ENCODE assay signal across 25 mouse cellular contexts in the genomic region with DNA sequence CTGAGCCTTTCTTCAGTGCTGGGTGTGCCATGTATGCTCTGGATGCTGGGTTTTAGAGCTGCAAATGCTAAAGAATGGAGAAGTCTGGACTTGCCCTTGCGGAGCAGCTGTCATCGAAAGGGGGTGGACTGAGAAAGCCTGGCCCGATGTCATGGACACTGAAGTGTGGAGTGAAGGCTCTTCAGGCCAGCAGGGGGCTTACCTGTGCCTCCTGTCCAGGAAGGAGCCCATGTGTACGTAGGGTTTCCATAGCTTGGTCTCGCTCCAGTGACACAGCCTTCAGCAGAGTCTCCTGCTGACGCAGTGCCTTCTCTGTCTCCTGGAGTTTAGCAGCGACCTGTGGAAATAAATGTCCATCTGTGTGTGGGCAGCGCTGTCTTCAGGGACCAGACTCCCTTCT. TPM values are rescaled to one million over a fixed set of nuclear protein-coding genes. Genes with fewer than 3 reads are reported as not detected.
DNase-seq lines count a peak whose midpoint lies in the region; ATAC-seq and TF ChIP-seq lines count a peak whose summit lies in the region.
"Had no signal": no experiment of that assay in that cellular context is flagged by ENCODE, and none has a peak within 500 bp of the region (broad histone marks: within the 10 kb centered on the region; RNA-seq: fewer than 3 reads in every experiment).

No protein-coding gene starts in this region.

- WGBS in intestine, postnatal 0 days: 90% methylated on average over 8 of the region's 8 CpGs
- 83% methylated on average over 8 of the region's 8 CpGs for WGBS in intestine, embryonic 16.5 days

- TF ChIP-seq EP300 in CH12.LX (IDR thresholded peaks at IDR 0.05; ENCODE audit: low read length): no peak

- no peak; the same call in 1 of the 2 replicates for TF ChIP-seq RAD21 in CH12.LX (IDR thresholded peaks at IDR 0.05; ENCODE audit: low read depth, low read length)

- H3K4me2 ChIP-seq in intestine, postnatal 0 days (replicated peaks; ENCODE audit: low read depth): no peak overlapping the region
- H3K4me2 ChIP-seq in intestine, embryonic 16.5 days (ENCODE audit: low read depth, low read length): no peak overlapping the region
- no peak overlapping the region for H3K4me2 ChIP-seq in CH12.LX (ENCODE audit: insufficient read depth, low read depth, poor library complexity, severe bottlenecking)
- H3K4me2 ChIP-seq: embryonic facial prominence, embryonic 15.5 days; heart, embryonic 11.5 days; hindbrain, embryonic 12.5 days; limb, embryonic 13.5 days; liver, embryonic 13.5 days; midbrain, embryonic 13.5 days; neural tube, embryonic 12.5 days had no signal

- H3K9ac ChIP-seq in intestine, postnatal 0 days (ENCODE audit: low read depth, low read length): no peak overlapping the region
- no peak overlapping the region for H3K9ac ChIP-seq in intestine, embryonic 16.5 days (ENCODE audit: low read depth, low read length)
- no peak overlapping the region for H3K9ac ChIP-seq in CH12.LX (ENCODE audit: insufficient read depth, low read depth)
- H3K9ac ChIP-seq: embryonic facial prominence, embryonic 15.5 days; hindbrain, embryonic 12.5 days; limb, embryonic 13.5 days; liver, embryonic 13.5 days; midbrain, embryonic 13.5 days; neural tube, embryonic 12.5 days had no signal

- no peak for DNase-seq in layer of hippocampus, adult 2 months (ENCODE audit: low spot score in 2 of 2)
- DNase-seq in layer of hippocampus, postnatal 14 days (ENCODE audit: low spot score in 2 of 2): no peak
- DNase-seq in CH12.LX (ENCODE audit: extremely low read depth): peak; percentile 9
- no peak for DNase-seq in right cerebral cortex, postnatal 36 days (ENCODE audit: low spot score in 2 of 2)
- DNase-seq: adrenal gland, adult 8-10 months; cerebellum, adult 18-20 months; cerebellum, postnatal 25 days; embryo, embryonic 11 days; gastrocnemius, postnatal 10 days; kidney, adult 9 months; liver, embryonic 13.5 days; lung, postnatal 14 days; right cerebral cortex, postnatal 25 days; thymus, postnatal 14 days had no signal

- H3K27me3 ChIP-seq in intestine, postnatal 0 days (replicated peaks; ENCODE audit: control insufficient read depth, insufficient read depth, low read length): no peaks in the 10 kb centered on the region
- H3K27me3 ChIP-seq in intestine, embryonic 16.5 days (replicated peaks; ENCODE audit: control insufficient read depth, insufficient read depth, low read length): no peaks in the 10 kb centered on the region
- no peaks in the 10 kb centered on the region for H3K27me3 ChIP-seq in CH12.LX (replicated peaks)
- H3K27me3 ChIP-seq: embryonic facial prominence, embryonic 15.5 days; hindbrain, embryonic 12.5 days; limb, embryonic 13.5 days; liver, embryonic 13.5 days; midbrain, embryonic 13.5 days; neural tube, embryonic 12.5 days had no signal

- H3K4me3 ChIP-seq in intestine, postnatal 0 days (ENCODE audit: low read depth, low read length): no peak overlapping the region
- H3K4me3 ChIP-seq in intestine, embryonic 16.5 days (ENCODE audit: low read length): no peak overlapping the region
- no peak overlapping the region for H3K4me3 ChIP-seq in layer of hippocampus, adult 2 months
- H3K4me3 ChIP-seq in CH12.LX (replicated peaks in 1 of 3; ENCODE audit: low read depth in 2 of 3, low read length in 2 of 3, poor library complexity in 1 of 3): no peak overlapping the region
- H3K4me3 ChIP-seq in cortical plate, adult 2 months (ENCODE audit: insufficient read depth, low read length): no peak overlapping the region
- H3K4me3 ChIP-seq: embryonic facial prominence, embryonic 15.5 days; hindbrain, embryonic 12.5 days; limb, embryonic 13.5 days; liver, embryonic 13.5 days; midbrain, embryonic 13.5 days; neural tube, embryonic 12.5 days had no signal

- ATAC-seq in intestine, postnatal 0 days: no peak
- ATAC-seq in intestine, embryonic 16.5 days: no peak
- ATAC-seq: forebrain, embryonic 14.5 days; midbrain, embryonic 13.5 days had no signal

- peak; percentile 37 for TF ChIP-seq CTCF in intestine, postnatal 0 days (IDR thresholded peaks at IDR 0.05; ENCODE audit: low read depth)
- TF ChIP-seq CTCF in layer of hippocampus, adult 2 months (conservative IDR thresholded peaks at IDR 0.05): peak; percentile 20; the same call in 1 of the 2 replicates
- peak in 1 of 2 experiments; percentile 36; a peak in 2 of 4 replicates for TF ChIP-seq CTCF in CH12.LX (conservative IDR thresholded peaks at IDR 0.05 in 1 of 2, IDR thresholded peaks at IDR 0.05 in 1 of 2; ENCODE audit: low read depth in 2 of 2, low read length in 2 of 2)
- TF ChIP-seq CTCF in cortical plate, adult 2 months (IDR thresholded peaks at IDR 0.05; ENCODE audit: extremely low read depth, insufficient read depth, low read length): 0 out of 2 replicates have a peak, but pooled peaks have one; percentile 10

- in situ Hi-C loops in CH12.LX (cut with MboI; ENCODE audit: low pct_ligation_motif_present, low pct_unique_long_range_greater_than_20kb, low sequenced_read_pairs): no loop called here

- no peaks in the 10 kb centered on the region for H3K79me2 ChIP-seq in CH12.LX (replicated peaks; ENCODE audit: control insufficient read depth, extremely low read depth, insufficient read depth, poor library complexity, severe bottlenecking)

- peaks cover 29% of the 10 kb centered on the region for H3K36me3 ChIP-seq in intestine, postnatal 0 days (ENCODE audit: control insufficient read depth, insufficient read depth)
- no peaks in the 10 kb centered on the region for H3K36me3 ChIP-seq in intestine, embryonic 16.5 days (ENCODE audit: control insufficient read depth, insufficient read depth, low read length)
- H3K36me3 ChIP-seq in CH12.LX (replicated peaks in 1 of 2; ENCODE audit: control insufficient read depth in 1 of 2, insufficient read depth in 1 of 2, low read length in 1 of 2): peaks cover 28 to 76% of the 10 kb centered on the region in 2 experiments

- no peaks in the 10 kb centered on the region for H3K9me3 ChIP-seq in intestine, postnatal 0 days (ENCODE audit: control insufficient read depth)
- H3K9me3 ChIP-seq in intestine, embryonic 16.5 days (ENCODE audit: control insufficient read depth, low read length): no peaks in the 10 kb centered on the region
- no peaks in the 10 kb centered on the region for H3K9me3 ChIP-seq in CH12.LX (replicated peaks; ENCODE audit: low read length)
- H3K9me3 ChIP-seq: embryonic facial prominence, embryonic 15.5 days; G1E; hindbrain, embryonic 12.5 days; limb, embryonic 13.5 days; liver, embryonic 13.5 days; midbrain, embryonic 13.5 days; neural tube, embryonic 12.5 days had no signal

- dilution Hi-C loops in CH12.LX (cut with MboI; ENCODE audit: extremely low pct_ligation_motif_present, extremely low pct_unique_long_range_greater_than_20kb, low sequenced_read_pairs): no loop called here

- no peaks in the 10 kb centered on the region for H3K4me1 ChIP-seq in intestine, postnatal 0 days (replicated peaks; ENCODE audit: control insufficient read depth, insufficient read depth, low read length)
- H3K4me1 ChIP-seq in intestine, embryonic 16.5 days (ENCODE audit: control insufficient read depth, insufficient read depth, low read length): no peaks in the 10 kb centered on the region; the same call in 1 of the 2 replicates
- no peaks in the 10 kb centered on the region for H3K4me1 ChIP-seq in CH12.LX (ENCODE audit: control insufficient read depth in 1 of 2, insufficient read depth in 2 of 2)
- no peaks in the 10 kb centered on the region for H3K4me1 ChIP-seq in cortical plate, adult 2 months (ENCODE audit: control insufficient read depth, insufficient read depth, low read length)
- H3K4me1 ChIP-seq: embryonic facial prominence, embryonic 15.5 days; hindbrain, embryonic 12.5 days; limb, embryonic 13.5 days; midbrain, embryonic 13.5 days; neural tube, embryonic 12.5 days had no signal

- no peak overlapping the region for H3K27ac ChIP-seq in intestine, postnatal 0 days (ENCODE audit: low read depth, low read length)
- no peak overlapping the region for H3K27ac ChIP-seq in intestine, embryonic 16.5 days (ENCODE audit: low read length)
- no peak overlapping the region for H3K27ac ChIP-seq in layer of hippocampus, adult 2 months
- H3K27ac ChIP-seq in CH12.LX (ENCODE audit: insufficient read depth, low read depth): no peak overlapping the region
- no peak overlapping the region for H3K27ac ChIP-seq in cortical plate, adult 2 months (ENCODE audit: insufficient read depth, low read length)
- H3K27ac ChIP-seq: embryonic facial prominence, embryonic 15.5 days; hindbrain, embryonic 12.5 days; limb, embryonic 13.5 days; midbrain, embryonic 13.5 days; neural tube, embryonic 12.5 days had no signal

- TF ChIP-seq POLR2A in CH12.LX (IDR thresholded peaks at IDR 0.05; ENCODE audit: low read depth, low read length): no peak
- no peak for TF ChIP-seq POLR2A in cortical plate, adult 2 months (IDR thresholded peaks at IDR 0.05; ENCODE audit: extremely low read depth, insufficient read depth, low read length)

TF ChIP-seq in CH12.LX, 34 proteins besides CTCF, POLR2A, EP300 and RAD21:
- TF ChIP-seq TBP (conservative IDR thresholded peaks at IDR 0.05; ENCODE audit: low read depth, low read length) (no peak), USF1 (IDR thresholded peaks at IDR 0.05; ENCODE audit: low read depth, low read length) (no peak), BHLHE40 (IDR thresholded peaks at IDR 0.05; ENCODE audit: low read depth, low read length) (no peak), MAFK (IDR thresholded peaks at IDR 0.05; ENCODE audit: insufficient replicate concordance, low read length) (no peak)

RNA-seq across cellular contexts. Expression of a gene that starts 38.3 kb away (rescaled TPM):
- 1.1 and 1.3 TPM in 2 replicates for polyA plus RNA-seq in intestine, postnatal 0 days (2015; fragmentation: Nextera tagmentation; extraction: Ambion mirVana)
- polyA plus RNA-seq in intestine, embryonic 16.5 days (2015; fragmentation: Nextera tagmentation; extraction: Ambion mirVana): 3.6 and 4.3 TPM in 2 replicates
- total RNA-seq in layer of hippocampus, adult 2 months (2021): 1 to 10 TPM; 8.4 to 8.7 TPM
- 1 to 10 TPM; 5.7 to 7.8 TPM for total RNA-seq in layer of hippocampus, postnatal 14 days (2021)
- total RNA-seq in CH12.LX (2012; rRNA removed): 4.6 and 5.4 TPM in 2 replicates
- total RNA-seq in CH12.LX (2014; rRNA removed): 2.3 and 2.7 TPM in 2 replicates
- polyA plus RNA-seq in CH12.LX (2012; ENCODE audit: insufficient read length, low read depth): 6.0 and 6.2 TPM in 2 replicates
- 11.0 and 13.1 TPM in 2 replicates for polyA plus RNA-seq in cortical plate, adult 2 months (2012; rRNA removed)

RNA-seq across cellular contexts. Expression of a gene that starts 53.9 kb away (rescaled TPM):
- polyA plus RNA-seq in intestine, postnatal 0 days (2015; fragmentation: Nextera tagmentation; extraction: Ambion mirVana): 7.2 and 8.0 TPM in 2 replicates
- polyA plus RNA-seq in intestine, embryonic 16.5 days (2015; fragmentation: Nextera tagmentation; extraction: Ambion mirVana): 83.8 and 92.6 TPM in 2 replicates
- total RNA-seq in layer of hippocampus, adult 2 months (2021): 1 to 10 TPM; 1.6 to 1.9 TPM
- total RNA-seq in layer of hippocampus, postnatal 14 days (2021): 1 to 10 TPM; 2.1 to 3.3 TPM
- total RNA-seq in CH12.LX (2012; rRNA removed): 214 and 388 TPM in 2 replicates
- total RNA-seq in CH12.LX (2014; rRNA removed): 90.8 and 130 TPM in 2 replicates
- polyA plus RNA-seq in CH12.LX (2012; ENCODE audit: insufficient read length, low read depth): 9.7 and 11.1 TPM in 2 replicates
- polyA plus RNA-seq in cortical plate, adult 2 months (2012; rRNA removed): 6.1 and 7.1 TPM in 2 replicates
